Mouse (Mus musculus) small intestine, adult 2 months (tissue): Measurements from ENCODE around the gene Fndc3b. TPM values are rescaled to one million over a fixed set of nuclear protein-coding genes. Genes with fewer than 3 reads are reported as not detected.

Experiments used
- H3K27ac ChIP-seq: fragments of 200-500 bp; 2 replicates; pipeline ENCODE4 v1.5.1; 2012; ENCODE audit warnings: low read depth, low read length, control low read depth, inconsistent platforms; ENCODE audit not compliant: insufficient read depth
- H3K27me3 ChIP-seq: fragments of 200-500 bp; 2 replicates; pipeline ENCODE4 v1.6.1; 2012; ENCODE audit warnings: mild to moderate bottlenecking, moderate library complexity, low read length, inconsistent platforms; ENCODE audit not compliant: control insufficient read depth, insufficient read depth
- H3K36me3 ChIP-seq: fragments of 200-500 bp; 2 replicates; pipeline ENCODE4 v1.6.1; 2012; ENCODE audit warnings: mild to moderate bottlenecking, low read length, control low read depth, inconsistent platforms; ENCODE audit not compliant: control insufficient read depth, insufficient read depth
- H3K4me1 ChIP-seq: fragments of 200-500 bp; 2 replicates; pipeline ENCODE4 v1.6.1; 2012; ENCODE audit warnings: low read length, inconsistent platforms, mixed read lengths; ENCODE audit not compliant: control insufficient read depth, insufficient read depth, insufficient read length
- H3K4me3 ChIP-seq: fragments of 200-500 bp; 2 replicates; pipeline ENCODE4 v1.5.1; 2012; ENCODE audit warnings: low read depth, mild to moderate bottlenecking, control low read depth, inconsistent platforms, low read length, moderate library complexity
- CTCF ChIP-seq: fragments of 200-500 bp; IDR thresholded peaks from 2 replicates; pipeline ENCODE4 v1.5.1; 2012; ENCODE audit warnings: low read depth, mild to moderate bottlenecking, control low read depth, inconsistent platforms, low read length, moderate library complexity, mixed read lengths; ENCODE audit not compliant: insufficient replicate concordance, insufficient read length; ENCODE audit errors: extremely low read depth
- POLR2A ChIP-seq: fragments of 200-500 bp; IDR thresholded peaks from 2 replicates; pipeline ENCODE4 v1.6.1; 2012; ENCODE audit warnings: low read depth, mild to moderate bottlenecking, control low read depth, inconsistent platforms, low read length, moderate library complexity
- WGBS: fragments of 180-500 bp; shearing (Covaris S2); methylation state at CpG from one replicate; pipeline ENCODE4 v1.1.7; 2018; 5-methylcytosine and 5-hydroxymethylcytosine counted together
- polyA plus RNA-seq: library from polyadenylated mRNA; depleted of rRNA; stranded (reverse); fragments of >200 nt; gene quantifications from 2 replicates; pipeline ENCODE4 v1.2.3, GENCODE M21; 2012

Gene Fndc3b
- polyA plus RNA-seq, 1 experiment, result 6.2 TPM

GRCm38 (mm10) chr3:27470781-27471180 is 240.3 kb downstream of the Fndc3b start:
- no peak overlapping the region for H3K4me3 ChIP-seq
- H3K27ac ChIP-seq, result no peak overlapping the region
- H3K4me1 ChIP-seq, result 0 out of 2 replicates have a peak, but pooled peaks cover 4% of the 10 kb centered on the region
- TF ChIP-seq POLR2A, result no peak
- no peak for TF ChIP-seq CTCF
- no peaks in the 10 kb centered on the region for H3K27me3 ChIP-seq
- 71% methylated on average over 8 of the region's 8 CpGs for WGBS
- peaks cover 16% of the 10 kb centered on the region; the same call in 1 of the 2 replicates for H3K36me3 ChIP-seq

- Histone ChIP-seq H3K4me3 (no peak overlapping the region), H3K36me3 (peaks cover 21% of the 10 kb centered on the region; the same call in 1 of the 2 replicates), H3K27me3 (no peaks in the 10 kb centered on the region), H3K27ac (no peak overlapping the region), H3K4me1 (0 out of 2 replicates have a peak, but pooled peaks cover 4% of the 10 kb centered on the region)
- 94% methylated on average over 8 of the region's 8 CpGs for WGBS
- TF ChIP-seq POLR2A (no peak), CTCF (no peak)
These were observed 241.1 kb downstream of the Fndc3b start for GRCm38 (mm10) chr3:27469971-27470370.

GRCm38 (mm10) chr3:27467505-27468020 is 243.5 kb downstream of the Fndc3b start:
- no peak overlapping the region for H3K4me3 ChIP-seq
- TF ChIP-seq CTCF (peak; percentile 27; the same call in 1 of the 2 replicates), POLR2A (no peak)
- no peaks in the 10 kb centered on the region for H3K27me3 ChIP-seq
- 79% methylated on average over 11 of the region's 11 CpGs for WGBS
- H3K4me1 ChIP-seq, result 0 out of 2 replicates have a peak, but pooled peaks cover 4% of the 10 kb centered on the region
- peaks cover 27% of the 10 kb centered on the region for H3K36me3 ChIP-seq
- no peak overlapping the region for H3K27ac ChIP-seq

GRCm38 (mm10) chr3:27466297-27466901 is 244.7 kb downstream of the Fndc3b start:
- no peak for TF ChIP-seq POLR2A
- TF ChIP-seq CTCF, result no peak
- Histone ChIP-seq H3K36me3 (peaks cover 30% of the 10 kb centered on the region), H3K27ac (no peak overlapping the region), H3K4me3 (no peak overlapping the region), H3K4me1 (0 out of 2 replicates have a peak, but pooled peaks cover 4% of the 10 kb centered on the region), H3K27me3 (no peaks in the 10 kb centered on the region)
- 75% methylated on average over 7 of the region's 7 CpGs for WGBS

GRCm38 (mm10) chr3:27463373-27463772 is 247.7 kb downstream of the Fndc3b start:
- WGBS, result 85% methylated on average over 7 of the region's 7 CpGs
- Histone ChIP-seq H3K27ac (no peak overlapping the region), H3K4me1 (no peaks in the 10 kb centered on the region), H3K36me3 (peaks cover 41% of the 10 kb centered on the region), H3K4me3 (no peak overlapping the region), H3K27me3 (no peaks in the 10 kb centered on the region)
- no peak for TF ChIP-seq CTCF
- no peak for TF ChIP-seq POLR2A

- WGBS, result 79% methylated on average over 15 of the region's 15 CpGs
These were observed 248.2 kb downstream of the Fndc3b start for GRCm38 (mm10) chr3:27462934-27463333.

GRCm38 (mm10) chr3:27462316-27462902 is 248.7 kb downstream of the Fndc3b start:
- Histone ChIP-seq H3K27ac (0 out of 2 replicates have a peak overlapping the region, but pooled peaks have one; percentile 19), H3K4me3 (no peak overlapping the region), H3K27me3 (no peaks in the 10 kb centered on the region), H3K4me1 (no peaks in the 10 kb centered on the region), H3K36me3 (peaks cover 45% of the 10 kb centered on the region)
- TF ChIP-seq CTCF (no peak), POLR2A (no peak)
- 88% methylated on average over 9 of the region's 9 CpGs for WGBS

More at GRCm38 (mm10) chr3:27462934-27463333, 248.2 kb downstream of the Fndc3b start:
- H3K36me3 ChIP-seq, result peaks cover 43% of the 10 kb centered on the region
- TF ChIP-seq CTCF (no peak), POLR2A (no peak)
- no peak overlapping the region for H3K27ac ChIP-seq
- no peaks in the 10 kb centered on the region for H3K4me1 ChIP-seq
- no peaks in the 10 kb centered on the region for H3K27me3 ChIP-seq
- H3K4me3 ChIP-seq, result no peak overlapping the region
